Mouse (Mus musculus) liver, adult 2 months (tissue): ENCODE measurements around the gene Mta1. TPM values are rescaled to one million over a fixed set of nuclear protein-coding genes. Genes with fewer than 3 reads are reported as not detected.
A peak's percentile ranks its signal among the peaks of the same experiment; 100 is the strongest.

Source experiments
- DNase-seq: peaks from one replicate; pipeline ENCODE4 v3.0.0-alpha.2; 2011; ENCODE audit warnings: low read depth, low spot score; ENCODE audit errors: extremely low read depth
- H3K27ac ChIP-seq: fragments of 200-500 bp; replicated peaks from 2 replicates; pipeline ENCODE4 v1.5.1; 2012; ENCODE audit warnings: low read depth, mild to moderate bottlenecking, control low read depth, inconsistent platforms, low read length; ENCODE audit not compliant: insufficient read depth
- H3K27me3 ChIP-seq: fragments of 200-500 bp; 2 replicates; pipeline ENCODE4 v1.6.1; 2012; ENCODE audit warnings: mild to moderate bottlenecking, moderate library complexity, low read length, inconsistent platforms; ENCODE audit not compliant: control insufficient read depth, insufficient read depth
- H3K36me3 ChIP-seq: fragments of 200-500 bp; 2 replicates; pipeline ENCODE4 v1.6.1; 2012; ENCODE audit warnings: low read length, inconsistent platforms; ENCODE audit not compliant: control insufficient read depth, insufficient read depth
- H3K4me1 ChIP-seq: fragments of 200-500 bp; 2 replicates; pipeline ENCODE4 v1.6.1; 2011; ENCODE audit warnings: low read length; ENCODE audit not compliant: control insufficient read depth, insufficient read depth
- H3K4me3 ChIP-seq: fragments of 200-500 bp; 2 replicates; pipeline ENCODE4 v1.5.1; 2011; ENCODE audit warnings: low read depth, mild to moderate bottlenecking, control low read depth, low read length, moderate library complexity; ENCODE audit not compliant: insufficient read depth
- H3K79me2 ChIP-seq: fragments of 200-500 bp; 2 replicates; pipeline ENCODE4 v1.6.1; 2012; ENCODE audit warnings: inconsistent platforms, mild to moderate bottlenecking, low read length, moderate library complexity; ENCODE audit not compliant: control insufficient read depth, insufficient read depth
- H3K9ac ChIP-seq: fragments of 200-500 bp; 2 replicates; pipeline ENCODE4 v1.6.1; 2012; ENCODE audit warnings: low read depth, mild to moderate bottlenecking, control low read depth, inconsistent platforms, low read length
- CTCF ChIP-seq: fragments of 200-500 bp; IDR thresholded peaks from 2 replicates; pipeline ENCODE4 v1.5.1; 2011; ENCODE audit warnings: low read depth, low read length, control low read depth
- POLR2A ChIP-seq: fragments of 200-500 bp; IDR thresholded peaks from 2 replicates; pipeline ENCODE4 v1.6.1; 2011; ENCODE audit warnings: low read length, control low read depth; ENCODE audit not compliant: insufficient read depth; ENCODE audit errors: extremely low read depth
- WGBS: fragments of 180-500 bp; shearing (Covaris S2); methylation state at CpG from one replicate; pipeline ENCODE4 v1.1.7; 2018; 5-methylcytosine and 5-hydroxymethylcytosine counted together
- polyA plus RNA-seq: library from polyadenylated mRNA; depleted of rRNA; stranded (reverse); fragments of >200 nt; gene quantifications from 2 replicates; pipeline ENCODE4 v1.2.3, GENCODE M21; 2012
- total RNA-seq: library from RNA; depleted of rRNA; stranded (reverse); fragments of >200 nt; gene quantifications from 2 replicates; pipeline ENCODE4 v1.2.3, GENCODE M21; 2014

Gene Mta1
- total and polyA plus RNA-seq, 2 experiments, result 6.0 to 31.7 TPM

DNA sequence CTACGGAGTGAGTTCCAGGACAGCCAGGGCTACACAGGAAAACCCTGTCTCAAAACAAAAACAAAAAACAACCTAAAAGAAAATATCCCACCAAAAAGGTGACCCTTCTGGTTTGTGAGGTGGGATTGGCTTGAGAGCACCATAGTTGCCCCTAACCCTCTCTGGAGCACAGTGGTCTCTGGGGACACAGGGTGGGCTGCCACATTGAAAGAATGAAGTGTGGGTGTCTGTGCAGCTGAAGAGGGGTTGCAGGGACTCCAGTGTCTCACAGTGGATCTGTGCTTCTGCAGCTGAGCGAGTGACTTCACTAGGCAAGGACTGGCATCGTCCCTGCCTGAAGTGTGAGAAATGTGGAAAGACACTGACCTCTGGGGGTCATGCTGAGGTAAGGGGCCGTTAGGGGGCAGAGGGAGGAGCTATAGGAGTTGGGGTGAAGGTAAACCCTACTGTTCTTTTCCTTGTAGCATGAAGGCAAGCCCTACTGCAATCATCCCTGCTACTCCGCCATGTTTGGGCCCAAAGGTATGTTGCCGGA is 55.0 kb downstream of the Mta1 start:
- Histone ChIP-seq H3K9ac (no peak overlapping the region), H3K4me1 (peaks cover 9% of the 10 kb centered on the region), H3K79me2 (no peaks in the 10 kb centered on the region), H3K27me3 (no peaks in the 10 kb centered on the region), H3K27ac (no peak overlapping the region), H3K4me3 (no peak overlapping the region), H3K36me3 (no peaks in the 10 kb centered on the region)
- WGBS, result 84% methylated on average over 6 of the region's 6 CpGs
- TF ChIP-seq CTCF, result no peak
- no peak for TF ChIP-seq POLR2A
- no peak for DNase-seq

DNA sequence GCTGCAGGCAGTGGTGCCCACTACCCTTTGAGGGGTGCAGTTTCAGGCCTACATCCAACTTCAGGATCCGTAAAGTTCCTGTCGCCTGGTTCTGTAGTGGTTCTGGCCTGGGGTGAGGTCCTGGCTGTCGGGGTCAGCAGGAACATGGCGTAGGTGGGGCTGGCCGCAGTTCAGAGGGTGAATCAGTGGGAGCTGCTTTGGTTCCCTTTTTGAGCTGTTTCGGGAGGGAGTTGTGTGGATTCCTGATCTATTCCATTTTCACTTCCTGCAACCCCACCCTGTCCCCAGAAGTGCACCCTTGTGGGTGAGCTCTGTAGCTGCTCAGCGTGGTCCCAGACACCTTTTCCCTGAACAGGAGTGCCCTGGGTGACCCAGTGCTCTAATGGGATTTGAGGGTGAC is 55.9 kb downstream of the Mta1 start:
- 94% methylated on average over 7 of the region's 7 CpGs for WGBS
- peaks cover 9% of the 10 kb centered on the region for H3K4me1 ChIP-seq
- no peaks in the 10 kb centered on the region for H3K27me3 ChIP-seq
- no peak overlapping the region for H3K4me3 ChIP-seq
- no peak for TF ChIP-seq CTCF
- TF ChIP-seq POLR2A, result no peak
- H3K9ac ChIP-seq, result no peak overlapping the region
- no peaks in the 10 kb centered on the region for H3K79me2 ChIP-seq
- no peak for DNase-seq
- H3K36me3 ChIP-seq, result no peaks in the 10 kb centered on the region
- no peak overlapping the region for H3K27ac ChIP-seq

GRCm38 (mm10) chr12:113154747-113155075 is 56.6 kb downstream of the Mta1 start:
- Histone ChIP-seq H3K79me2 (no peaks in the 10 kb centered on the region), H3K27ac (no peak overlapping the region), H3K9ac (no peak overlapping the region), H3K4me1 (peaks cover 9% of the 10 kb centered on the region), H3K36me3 (no peaks in the 10 kb centered on the region), H3K27me3 (no peaks in the 10 kb centered on the region), H3K4me3 (no peak overlapping the region; the same call in 1 of the 2 replicates)
- TF ChIP-seq POLR2A (no peak), CTCF (no peak)
- no peak for DNase-seq
- 84% methylated on average over 6 of the region's 6 CpGs for WGBS

GRCm38 (mm10) chr12:113155076-113155771 is 57.1 kb downstream of the Mta1 start:
- Histone ChIP-seq H3K27me3 (no peaks in the 10 kb centered on the region), H3K79me2 (no peaks in the 10 kb centered on the region), H3K4me3 (peak overlapping the region; percentile 36), H3K36me3 (no peaks in the 10 kb centered on the region), H3K27ac (peak overlapping the region; percentile 16), H3K4me1 (peaks cover 9% of the 10 kb centered on the region), H3K9ac (peak overlapping the region; percentile 17)
- 3% methylated on average over 32 of the region's 32 CpGs for WGBS
- peak; percentile 42 for DNase-seq
- TF ChIP-seq POLR2A (no peak), CTCF (no peak)

DNA sequence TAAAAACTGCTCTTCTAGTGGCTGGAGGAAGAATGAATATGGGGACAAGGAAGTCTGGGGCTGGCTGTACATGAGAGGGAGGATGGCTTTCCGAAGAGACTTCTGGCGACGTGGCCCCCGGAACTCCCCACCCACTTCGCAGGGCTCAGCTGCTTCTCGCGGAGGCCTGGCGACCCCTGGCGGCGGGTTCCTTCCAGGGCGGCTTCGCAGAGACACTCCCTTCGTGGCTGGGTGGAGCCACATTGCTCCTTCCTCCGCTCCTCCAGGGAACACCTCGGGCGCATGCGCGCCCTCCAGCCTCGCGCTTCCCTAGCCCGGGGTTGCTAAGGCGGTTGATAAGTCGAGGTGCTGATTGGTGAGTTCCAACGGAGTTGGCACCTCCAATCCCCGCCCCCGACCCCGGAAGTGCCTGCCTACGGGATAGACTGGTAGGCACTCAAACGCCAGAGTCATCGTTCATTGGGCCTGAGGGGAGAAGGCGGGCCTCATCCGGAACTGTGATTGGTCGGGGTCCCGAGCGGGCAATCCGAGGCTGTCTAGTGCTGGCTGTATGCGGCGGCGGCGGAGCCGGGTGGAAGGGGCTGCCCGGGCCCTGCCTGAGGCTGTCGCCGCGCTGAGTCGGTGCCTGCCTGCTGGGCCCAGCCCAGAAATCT is 57.9 kb downstream of the Mta1 start, which contains the start of gene Tedc1:
TSS of gene Tedc1 (plus strand) at position 535 of the 653 bp plus-strand sequence.
- H3K9ac ChIP-seq, result peak within 1 kb of the TSS; percentile 55
- no peaks in the 10 kb centered on the region for H3K79me2 ChIP-seq
- DNase-seq, result peak; percentile 97
- peak within 1 kb of the TSS; percentile 16 for H3K27ac ChIP-seq
- H3K27me3 ChIP-seq, result no peaks in the 10 kb centered on the region
- under 1% methylated on average over 46 of the region's 46 CpGs for WGBS
- TF ChIP-seq CTCF (peak; percentile 93), POLR2A (no peak)
- peak within 1 kb of the TSS; percentile 64 for H3K4me3 ChIP-seq
- H3K4me1 ChIP-seq, result peaks cover 5% of the 10 kb centered on the region
- no peaks in the 10 kb centered on the region for H3K36me3 ChIP-seq

GRCm38 (mm10) chr12:113156540-113156929 is 58.5 kb downstream of the Mta1 start:
- DNase-seq, result no peak
- TF ChIP-seq CTCF (no peak), POLR2A (no peak)
- no peaks in the 10 kb centered on the region for H3K27me3 ChIP-seq
- no peaks in the 10 kb centered on the region for H3K79me2 ChIP-seq
- peak overlapping the region; percentile 55 for H3K9ac ChIP-seq
- H3K36me3 ChIP-seq, result no peaks in the 10 kb centered on the region
- H3K27ac ChIP-seq, result no peak overlapping the region
- 5% methylated on average over 23 of the region's 23 CpGs for WGBS
- peak overlapping the region; percentile 64 for H3K4me3 ChIP-seq
- peaks cover under 1% of the 10 kb centered on the region; the same call in 1 of the 2 replicates for H3K4me1 ChIP-seq
